Mouse (Mus musculus): ENCODE results near the gene Ccdc82. TPM values are rescaled to one million over a fixed set of nuclear protein-coding genes. Genes with fewer than 3 reads are reported as not detected.

Ccdc82 gene
- polyA plus RNA-seq, 1 experiment: 0.21 TPM

- Histone ChIP-seq H3K4me3 (replicated peaks) (peak overlapping the region; percentile 66), H3K27me3 (ENCODE audit: control insufficient read depth) (peaks cover 11% of the 10 kb centered on the region), H3K9me3 (ENCODE audit: control insufficient read depth, low read length) (no peaks in the 10 kb centered on the region), H3K36me3 (ENCODE audit: control insufficient read depth) (no peaks in the 10 kb centered on the region), H3K4me1 (ENCODE audit: control insufficient read depth) (peaks cover 24% of the 10 kb centered on the region)
- TF ChIP-seq TAL1 (IDR thresholded peaks at IDR 0.05; ENCODE audit: low read length): no peak
- no peak for TF ChIP-seq GATA1 (IDR thresholded peaks at IDR 0.05; ENCODE audit: low read length)
Observed at GRCm38 (mm10) chr9:13297122-13297667, 50.4 kb downstream of the Ccdc82 start.

- Histone ChIP-seq H3K9me3 (ENCODE audit: control insufficient read depth, low read length) (no peaks in the 10 kb centered on the region), H3K27me3 (ENCODE audit: control insufficient read depth) (peaks cover 11% of the 10 kb centered on the region), H3K4me1 (ENCODE audit: control insufficient read depth) (peaks cover 24% of the 10 kb centered on the region), H3K36me3 (ENCODE audit: control insufficient read depth) (no peaks in the 10 kb centered on the region), H3K4me3 (replicated peaks) (peak within 1 kb of the TSS; percentile 66)
- TF ChIP-seq TAL1 (IDR thresholded peaks at IDR 0.05; ENCODE audit: low read length): no peak
- TF ChIP-seq GATA1 (IDR thresholded peaks at IDR 0.05; ENCODE audit: low read length): no peak
Observed at GRCm38 (mm10) chr9:13297668-13298512, 51.1 kb downstream of the Ccdc82 start, which contains the start of gene Maml2. Gene Maml2, plus strand, starts transcription at chr9:13297957.

GRCm38 (mm10) chr9:13298513-13298878 lies 51.7 kb downstream of the Ccdc82 start:
- H3K27me3 ChIP-seq (ENCODE audit: control insufficient read depth): peaks cover 11% of the 10 kb centered on the region
- peaks cover 24% of the 10 kb centered on the region for H3K4me1 ChIP-seq (ENCODE audit: control insufficient read depth)
- no peak for TF ChIP-seq TAL1 (IDR thresholded peaks at IDR 0.05; ENCODE audit: low read length)
- no peak for TF ChIP-seq GATA1 (IDR thresholded peaks at IDR 0.05; ENCODE audit: low read length)
- H3K9me3 ChIP-seq (ENCODE audit: control insufficient read depth, low read length): no peaks in the 10 kb centered on the region
- H3K36me3 ChIP-seq (ENCODE audit: control insufficient read depth): no peaks in the 10 kb centered on the region
- H3K4me3 ChIP-seq (replicated peaks): peak overlapping the region; percentile 66

- H3K4me3 ChIP-seq (replicated peaks): no peak overlapping the region
- no peaks in the 10 kb centered on the region for H3K36me3 ChIP-seq (ENCODE audit: control insufficient read depth)
- peaks cover 25% of the 10 kb centered on the region for H3K4me1 ChIP-seq (ENCODE audit: control insufficient read depth)
- TF ChIP-seq TAL1 (IDR thresholded peaks at IDR 0.05; ENCODE audit: low read length): no peak
- no peak for TF ChIP-seq GATA1 (IDR thresholded peaks at IDR 0.05; ENCODE audit: low read length)
- H3K27me3 ChIP-seq (ENCODE audit: control insufficient read depth): peaks cover 11% of the 10 kb centered on the region
- H3K9me3 ChIP-seq (ENCODE audit: control insufficient read depth, low read length): no peaks in the 10 kb centered on the region
Observed at GRCm38 (mm10) chr9:13299190-13299589, 52.4 kb downstream of the Ccdc82 start.

- Histone ChIP-seq H3K27me3 (ENCODE audit: control insufficient read depth) (peaks cover 11% of the 10 kb centered on the region), H3K36me3 (ENCODE audit: control insufficient read depth) (no peaks in the 10 kb centered on the region), H3K4me1 (ENCODE audit: control insufficient read depth) (peaks cover 25% of the 10 kb centered on the region), H3K9me3 (ENCODE audit: control insufficient read depth, low read length) (no peaks in the 10 kb centered on the region), H3K4me3 (replicated peaks) (no peak overlapping the region)
- TF ChIP-seq TAL1 (IDR thresholded peaks at IDR 0.05; ENCODE audit: low read length) (no peak), GATA1 (IDR thresholded peaks at IDR 0.05; ENCODE audit: low read length) (no peak)
Observed at GRCm38 (mm10) chr9:13300041-13300441, 53.3 kb downstream of the Ccdc82 start.

- H3K36me3 ChIP-seq (ENCODE audit: control insufficient read depth): no peaks in the 10 kb centered on the region
- H3K9me3 ChIP-seq (ENCODE audit: control insufficient read depth, low read length): no peaks in the 10 kb centered on the region
- peaks cover 11% of the 10 kb centered on the region for H3K27me3 ChIP-seq (ENCODE audit: control insufficient read depth)
- TF ChIP-seq GATA1 (IDR thresholded peaks at IDR 0.05; ENCODE audit: low read length) (no peak), TAL1 (IDR thresholded peaks at IDR 0.05; ENCODE audit: low read length) (no peak)
- no peak overlapping the region for H3K4me3 ChIP-seq (replicated peaks)
- H3K4me1 ChIP-seq (ENCODE audit: control insufficient read depth): peaks cover 24% of the 10 kb centered on the region
Observed at GRCm38 (mm10) chr9:13300891-13301782, 54.4 kb downstream of the Ccdc82 start.

GRCm38 (mm10) chr9:13302183-13302825 lies 55.5 kb downstream of the Ccdc82 start:
- TF ChIP-seq TAL1 (IDR thresholded peaks at IDR 0.05; ENCODE audit: low read length): no peak
- TF ChIP-seq GATA1 (IDR thresholded peaks at IDR 0.05; ENCODE audit: low read length): no peak
- H3K4me1 ChIP-seq (ENCODE audit: control insufficient read depth): peaks cover 16% of the 10 kb centered on the region
- H3K36me3 ChIP-seq (ENCODE audit: control insufficient read depth): no peaks in the 10 kb centered on the region
- no peak overlapping the region for H3K4me3 ChIP-seq (replicated peaks)
- H3K27me3 ChIP-seq (ENCODE audit: control insufficient read depth): peaks cover 7% of the 10 kb centered on the region
- H3K9me3 ChIP-seq (ENCODE audit: control insufficient read depth, low read length): no peaks in the 10 kb centered on the region

- Histone ChIP-seq H3K27me3 (ENCODE audit: control insufficient read depth) (peaks cover 2% of the 10 kb centered on the region; the same call in 1 of the 2 replicates), H3K36me3 (ENCODE audit: control insufficient read depth) (no peaks in the 10 kb centered on the region), H3K4me1 (ENCODE audit: control insufficient read depth) (peaks cover 7% of the 10 kb centered on the region), H3K9me3 (ENCODE audit: control insufficient read depth, low read length) (no peaks in the 10 kb centered on the region), H3K4me3 (replicated peaks) (no peak overlapping the region)
- TF ChIP-seq GATA1 (IDR thresholded peaks at IDR 0.05; ENCODE audit: low read length): no peak
- TF ChIP-seq TAL1 (IDR thresholded peaks at IDR 0.05; ENCODE audit: low read length): no peak
Observed at GRCm38 (mm10) chr9:13303099-13303771, 56.5 kb downstream of the Ccdc82 start.

All from erythroblast, embryonic 14.5 days (primary cell).